Mouse (Mus musculus): Measurements from ENCODE around the gene Crebrf. TPM values are rescaled to one million over a fixed set of nuclear protein-coding genes. Genes with fewer than 3 reads are reported as not detected.

Gene Crebrf
- polyA plus RNA-seq, 1 experiment, result 0.47 TPM

DNA sequence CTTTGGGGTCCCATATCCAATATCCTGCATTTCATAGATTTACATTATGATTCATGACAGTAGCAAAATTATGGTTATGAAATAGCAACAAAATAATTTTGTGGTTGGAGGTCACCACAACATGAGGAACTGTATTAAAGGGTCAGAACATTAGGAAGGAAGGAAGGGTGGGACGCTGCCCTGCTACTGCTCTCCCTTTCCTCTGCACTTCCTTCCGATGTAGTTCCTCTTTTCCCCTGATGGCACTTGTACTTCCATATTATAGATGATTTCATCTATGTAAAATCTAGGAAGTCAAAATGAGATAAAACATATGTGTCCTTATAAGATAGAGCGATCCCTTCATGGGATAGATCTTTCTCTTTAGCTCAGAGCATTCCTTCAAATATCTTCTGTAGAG, 34.5 kb downstream of the Crebrf start:
- Histone ChIP-seq H3K4me3 (ENCODE audit: insufficient read depth, poor library complexity, severe bottlenecking) (no peak overlapping the region), H3ac (ENCODE audit: control insufficient read depth, insufficient read length, low read depth) (no peak overlapping the region), H3K36me3 (ENCODE audit: control insufficient read depth, insufficient read depth) (no peaks in the 10 kb centered on the region), H3K79me2 (ENCODE audit: control insufficient read depth, insufficient read depth) (no peaks in the 10 kb centered on the region), H3K27me3 (ENCODE audit: control insufficient read depth, insufficient read depth, insufficient read length) (no peaks in the 10 kb centered on the region), H3K79me3 (ENCODE audit: low read depth) (no peaks in the 10 kb centered on the region)
- no peak for TF ChIP-seq MYOG (IDR thresholded peaks at IDR 0.05; ENCODE audit: control insufficient read depth, extremely low read depth, insufficient read length)
- TF ChIP-seq USF1 (IDR thresholded peaks at IDR 0.05; ENCODE audit: low read depth), result no peak
- no peak for TF ChIP-seq MAX (IDR thresholded peaks at IDR 0.05)

DNA sequence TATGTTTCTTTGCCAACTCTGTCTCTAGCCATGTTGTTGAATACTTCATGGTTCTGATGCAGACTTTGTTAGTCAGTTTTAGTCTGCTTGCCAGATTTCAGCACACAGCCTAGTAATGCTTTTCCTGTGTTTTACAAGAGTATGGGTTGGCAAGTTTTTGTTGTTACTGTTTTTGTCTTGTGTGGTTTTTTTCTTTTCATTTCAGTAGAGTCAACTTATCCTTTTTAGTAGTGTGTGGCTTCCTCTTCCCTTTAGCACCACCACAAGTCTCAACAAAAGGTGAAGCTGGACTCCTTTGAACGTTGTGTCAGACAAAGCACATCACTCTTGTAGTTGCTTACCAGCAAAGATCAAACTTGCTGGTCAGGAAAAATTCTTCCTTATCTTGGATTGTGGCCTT, 36.8 kb downstream of the Crebrf start:
- Histone ChIP-seq H3K27me3 (ENCODE audit: control insufficient read depth, insufficient read depth, insufficient read length) (no peaks in the 10 kb centered on the region), H3ac (ENCODE audit: control insufficient read depth, insufficient read length, low read depth) (no peak overlapping the region), H3K4me3 (ENCODE audit: insufficient read depth, poor library complexity, severe bottlenecking) (no peak overlapping the region), H3K36me3 (ENCODE audit: control insufficient read depth, insufficient read depth) (no peaks in the 10 kb centered on the region), H3K79me2 (ENCODE audit: control insufficient read depth, insufficient read depth) (no peaks in the 10 kb centered on the region), H3K79me3 (ENCODE audit: low read depth) (no peaks in the 10 kb centered on the region)
- TF ChIP-seq CEBPB (IDR thresholded peaks at IDR 0.05; ENCODE audit: low read depth) (no peak), MYOD1 (IDR thresholded peaks at IDR 0.05; ENCODE audit: control insufficient read depth, insufficient read length, low read depth) (no peak), FOSL1 (IDR thresholded peaks at IDR 0.05; ENCODE audit: insufficient read depth, low read length, poor library complexity, severe bottlenecking) (no peak), MYOG (IDR thresholded peaks at IDR 0.05; ENCODE audit: control insufficient read depth, extremely low read depth, insufficient read length) (no peak), CTCF (IDR thresholded peaks at IDR 0.05; ENCODE audit: control insufficient read depth, insufficient read depth, insufficient read length) (no peak), USF1 (IDR thresholded peaks at IDR 0.05; ENCODE audit: low read depth) (no peak), MAX (IDR thresholded peaks at IDR 0.05) (no peak)

DNA sequence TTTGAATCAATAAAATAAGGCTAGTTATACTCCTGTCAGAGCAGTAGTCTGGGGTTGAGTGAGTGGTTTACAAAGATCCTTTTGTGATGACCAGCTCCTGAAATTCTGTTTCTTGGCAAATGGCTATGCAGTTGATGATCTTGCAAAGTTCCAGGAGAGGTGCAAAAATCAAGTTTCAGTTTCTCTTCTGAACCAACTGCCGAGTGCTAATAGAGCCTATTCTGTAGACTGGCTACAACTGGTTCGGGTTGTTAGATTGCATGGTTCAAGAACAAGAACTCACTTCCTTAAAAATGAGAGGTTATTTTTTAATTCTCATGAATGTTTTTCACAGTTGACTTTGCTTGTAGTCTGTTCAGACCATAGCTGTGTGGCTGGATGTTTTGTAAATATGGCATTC, 38.0 kb downstream of the Crebrf start:
- no peak for TF ChIP-seq USF1 (IDR thresholded peaks at IDR 0.05; ENCODE audit: low read depth)
- TF ChIP-seq CTCF (IDR thresholded peaks at IDR 0.05; ENCODE audit: control insufficient read depth, insufficient read depth, insufficient read length), result no peak
- TF ChIP-seq FOSL1 (IDR thresholded peaks at IDR 0.05; ENCODE audit: insufficient read depth, low read length, poor library complexity, severe bottlenecking), result no peak
- TF ChIP-seq CEBPB (IDR thresholded peaks at IDR 0.05; ENCODE audit: low read depth), result no peak
- TF ChIP-seq MYOD1 (IDR thresholded peaks at IDR 0.05; ENCODE audit: control insufficient read depth, insufficient read length, low read depth), result no peak
- TF ChIP-seq MAX (IDR thresholded peaks at IDR 0.05), result no peak
- no peak for TF ChIP-seq MYOG (IDR thresholded peaks at IDR 0.05; ENCODE audit: control insufficient read depth, extremely low read depth, insufficient read length)

DNA sequence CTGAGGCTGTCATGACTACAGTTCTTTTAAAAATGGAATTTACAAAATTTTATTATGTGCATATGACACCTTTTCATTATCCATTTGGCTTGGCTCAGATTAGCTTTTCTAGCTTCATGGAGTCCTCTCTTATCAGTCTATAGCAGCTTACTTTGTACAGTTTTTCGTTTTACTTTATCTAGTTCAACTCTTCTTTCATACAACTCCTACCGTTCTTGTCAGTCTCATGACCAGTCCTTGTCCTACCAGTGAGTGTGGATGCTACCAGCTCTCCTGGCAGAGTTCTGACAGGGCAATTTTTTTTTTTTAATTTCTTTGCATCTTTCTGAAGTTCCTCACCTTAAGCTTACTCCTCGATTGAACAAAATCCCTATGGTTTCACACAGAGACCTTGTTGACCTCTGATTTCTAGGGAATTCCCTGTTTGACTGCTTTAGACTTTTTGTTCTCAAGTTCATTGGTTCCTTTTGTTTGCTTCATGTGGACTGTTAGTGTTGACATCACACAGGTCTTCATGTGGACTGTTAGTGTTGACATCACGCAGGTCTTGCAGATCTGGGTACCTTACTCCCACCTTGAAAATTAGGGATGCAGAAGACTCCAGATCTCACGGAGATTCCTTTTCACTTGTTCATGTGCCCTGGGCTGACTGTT, 51.8 kb downstream of the Crebrf start:
- no peak for TF ChIP-seq USF1 (IDR thresholded peaks at IDR 0.05; ENCODE audit: low read depth)
- TF ChIP-seq CTCF (IDR thresholded peaks at IDR 0.05; ENCODE audit: control insufficient read depth, insufficient read depth, insufficient read length), result no peak
- no peak for TF ChIP-seq MYOG (IDR thresholded peaks at IDR 0.05; ENCODE audit: control insufficient read depth, extremely low read depth, insufficient read length)
- TF ChIP-seq MAX (IDR thresholded peaks at IDR 0.05), result no peak
- no peak for TF ChIP-seq MYOD1 (IDR thresholded peaks at IDR 0.05; ENCODE audit: control insufficient read depth, insufficient read length, low read depth)
- no peak for TF ChIP-seq FOSL1 (IDR thresholded peaks at IDR 0.05; ENCODE audit: insufficient read depth, low read length, poor library complexity, severe bottlenecking)
- H3K27me3 ChIP-seq (ENCODE audit: control insufficient read depth, insufficient read depth, insufficient read length), result no peaks in the 10 kb centered on the region
- H3K79me3 ChIP-seq (ENCODE audit: low read depth), result no peaks in the 10 kb centered on the region
- no peaks in the 10 kb centered on the region for H3K79me2 ChIP-seq (ENCODE audit: control insufficient read depth, insufficient read depth)
- no peaks in the 10 kb centered on the region for H3K36me3 ChIP-seq (ENCODE audit: control insufficient read depth, insufficient read depth)
- H3K4me3 ChIP-seq (ENCODE audit: insufficient read depth, poor library complexity, severe bottlenecking), result no peak overlapping the region
- no peak overlapping the region for H3ac ChIP-seq (ENCODE audit: control insufficient read depth, insufficient read length, low read depth)

More for the DNA sequence above, 38.0 kb downstream of the Crebrf start:
- Histone ChIP-seq H3K79me2 (ENCODE audit: control insufficient read depth, insufficient read depth) (no peaks in the 10 kb centered on the region), H3ac (ENCODE audit: control insufficient read depth, insufficient read length, low read depth) (no peak overlapping the region), H3K79me3 (ENCODE audit: low read depth) (no peaks in the 10 kb centered on the region), H3K27me3 (ENCODE audit: control insufficient read depth, insufficient read depth, insufficient read length) (no peaks in the 10 kb centered on the region), H3K36me3 (ENCODE audit: control insufficient read depth, insufficient read depth) (no peaks in the 10 kb centered on the region), H3K4me3 (ENCODE audit: insufficient read depth, poor library complexity, severe bottlenecking) (no peak overlapping the region)

DNA sequence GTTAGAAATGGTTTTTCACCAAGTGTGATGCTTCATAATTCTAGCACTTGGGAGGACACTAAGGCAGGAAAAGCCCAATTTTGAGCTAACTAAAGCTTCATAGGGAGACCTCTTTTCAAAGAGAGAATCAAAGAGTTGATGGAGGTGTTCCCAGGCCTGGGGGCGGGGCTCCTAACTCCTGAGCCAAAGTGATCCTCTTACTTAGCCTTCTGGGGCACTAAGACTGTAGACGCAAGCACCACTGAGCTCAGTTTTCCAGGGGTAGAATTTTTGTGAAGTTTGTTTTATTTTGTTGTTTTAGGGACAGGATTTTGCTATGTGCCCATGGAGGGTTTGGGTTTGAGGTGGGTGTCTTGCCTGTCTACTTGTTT, 52.3 kb downstream of the Crebrf start:
- Histone ChIP-seq H3K27me3 (ENCODE audit: control insufficient read depth, insufficient read depth, insufficient read length) (no peaks in the 10 kb centered on the region), H3K4me3 (ENCODE audit: insufficient read depth, poor library complexity, severe bottlenecking) (no peak overlapping the region), H3ac (ENCODE audit: control insufficient read depth, insufficient read length, low read depth) (no peak overlapping the region), H3K79me2 (ENCODE audit: control insufficient read depth, insufficient read depth) (no peaks in the 10 kb centered on the region), H3K36me3 (ENCODE audit: control insufficient read depth, insufficient read depth) (no peaks in the 10 kb centered on the region), H3K79me3 (ENCODE audit: low read depth) (no peaks in the 10 kb centered on the region)
- TF ChIP-seq FOSL1 (IDR thresholded peaks at IDR 0.05; ENCODE audit: insufficient read depth, low read length, poor library complexity, severe bottlenecking) (no peak), USF1 (IDR thresholded peaks at IDR 0.05; ENCODE audit: low read depth) (no peak), MYOG (IDR thresholded peaks at IDR 0.05; ENCODE audit: control insufficient read depth, extremely low read depth, insufficient read length) (no peak), CEBPB (IDR thresholded peaks at IDR 0.05; ENCODE audit: low read depth) (no peak), MYOD1 (IDR thresholded peaks at IDR 0.05; ENCODE audit: control insufficient read depth, insufficient read length, low read depth) (no peak), MAX (IDR thresholded peaks at IDR 0.05) (no peak), CTCF (IDR thresholded peaks at IDR 0.05; ENCODE audit: control insufficient read depth, insufficient read depth, insufficient read length) (no peak)

DNA sequence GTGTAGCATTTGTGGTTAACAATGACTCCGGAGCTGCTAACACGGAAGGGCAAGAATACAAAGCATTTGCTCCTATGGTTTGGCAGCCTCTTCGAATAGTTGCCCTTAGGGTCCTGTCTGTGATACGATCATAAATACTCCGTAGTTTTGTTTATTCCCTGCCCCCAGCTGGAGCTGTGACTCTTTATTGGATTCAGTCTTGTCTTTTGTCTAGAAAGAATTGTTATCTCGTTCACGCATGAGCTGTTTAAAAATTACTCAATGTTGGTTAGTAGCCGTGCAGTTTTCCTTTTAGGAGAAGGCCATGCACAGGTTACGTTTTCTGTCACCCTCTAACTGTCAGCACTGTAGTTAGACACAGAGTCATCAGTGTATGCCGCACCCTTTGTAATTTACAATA, 60.8 kb downstream of the Crebrf start:
- TF ChIP-seq MYOG (IDR thresholded peaks at IDR 0.05; ENCODE audit: control insufficient read depth, extremely low read depth, insufficient read length) (no peak), USF1 (IDR thresholded peaks at IDR 0.05; ENCODE audit: low read depth) (no peak), FOSL1 (IDR thresholded peaks at IDR 0.05; ENCODE audit: insufficient read depth, low read length, poor library complexity, severe bottlenecking) (no peak), CEBPB (IDR thresholded peaks at IDR 0.05; ENCODE audit: low read depth) (no peak), MYOD1 (IDR thresholded peaks at IDR 0.05; ENCODE audit: control insufficient read depth, insufficient read length, low read depth) (no peak), MAX (IDR thresholded peaks at IDR 0.05) (no peak), CTCF (IDR thresholded peaks at IDR 0.05; ENCODE audit: control insufficient read depth, insufficient read depth, insufficient read length) (no peak)
- Histone ChIP-seq H3K79me2 (ENCODE audit: control insufficient read depth, insufficient read depth) (no peaks in the 10 kb centered on the region), H3K79me3 (ENCODE audit: low read depth) (no peaks in the 10 kb centered on the region), H3K36me3 (ENCODE audit: control insufficient read depth, insufficient read depth) (no peaks in the 10 kb centered on the region), H3K27me3 (ENCODE audit: control insufficient read depth, insufficient read depth, insufficient read length) (no peaks in the 10 kb centered on the region), H3K4me3 (ENCODE audit: insufficient read depth, poor library complexity, severe bottlenecking) (no peak overlapping the region), H3ac (ENCODE audit: control insufficient read depth, insufficient read length, low read depth) (no peak overlapping the region)
